Mouse (Mus musculus) olfactory bulb, adult 2 months (tissue): Measurements from ENCODE around the gene Atp7a. TPM values are rescaled to one million over a fixed set of nuclear protein-coding genes. Genes with fewer than 3 reads are reported as not detected.

Source experiments
- H3K27ac ChIP-seq: fragments of 200-500 bp; 2 replicates; pipeline ENCODE4 v1.5.1; 2012; ENCODE audit warnings: low read depth, low read length; ENCODE audit not compliant: insufficient read depth
- H3K4me1 ChIP-seq: fragments of 200-500 bp; 2 replicates; pipeline ENCODE4 v1.6.1; 2012; ENCODE audit warnings: low read length; ENCODE audit not compliant: control insufficient read depth, insufficient read depth
- H3K4me3 ChIP-seq: fragments of 200-500 bp; 2 replicates; pipeline ENCODE4 v1.5.1; 2012; ENCODE audit warnings: mild to moderate bottlenecking, low read depth, low read length, moderate library complexity; ENCODE audit not compliant: insufficient read depth
- CTCF ChIP-seq: fragments of 200-500 bp; IDR thresholded peaks from 2 replicates; pipeline ENCODE4 v1.5.1; 2012; ENCODE audit warnings: low read depth, mild to moderate bottlenecking, low read length, moderate library complexity; ENCODE audit not compliant: insufficient read depth
- POLR2A ChIP-seq: fragments of 200-500 bp; IDR thresholded peaks from 2 replicates; pipeline ENCODE4 v1.6.1; 2012; ENCODE audit warnings: mild to moderate bottlenecking, low read depth, low read length, moderate library complexity; ENCODE audit not compliant: insufficient read depth
- WGBS: fragments of 180-500 bp; shearing (Covaris S2); methylation state at CpG from one replicate; pipeline ENCODE4 v1.1.7; 2018; 5-methylcytosine and 5-hydroxymethylcytosine counted together
- polyA plus RNA-seq: library from polyadenylated mRNA; stranded (reverse); fragments of >200 nt; gene quantifications from 2 replicates; pipeline ENCODE4 v1.2.4, GENCODE M21; 2012; ENCODE audit warnings: low replicate concordance; ENCODE audit not compliant: missing spikeins, insufficient read depth, insufficient read length

Atp7a gene
- polyA plus RNA-seq, 1 experiment: not detected

DNA sequence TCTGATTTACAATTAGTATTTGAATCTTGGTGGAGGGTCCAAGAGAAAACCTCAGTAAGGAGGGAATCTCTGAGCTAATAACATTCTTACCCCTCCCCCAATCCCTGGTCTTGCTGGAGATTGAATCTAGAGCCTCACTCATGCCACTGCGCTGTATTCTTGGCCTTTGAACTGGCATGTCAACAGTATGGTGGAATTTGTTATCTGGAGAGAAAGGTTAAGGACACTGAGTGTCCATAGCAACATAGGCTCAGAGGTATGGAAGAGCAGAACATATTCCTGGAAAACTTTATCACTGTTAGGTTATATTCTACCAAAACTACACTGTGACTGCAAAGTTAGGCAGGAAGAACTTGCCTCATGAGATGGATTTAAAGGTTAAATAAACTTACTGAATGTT, 87.6 kb downstream of the Atp7a start:
- Histone ChIP-seq H3K4me1 (no peaks in the 10 kb centered on the region), H3K27ac (no peak overlapping the region), H3K4me3 (no peak overlapping the region)
- TF ChIP-seq CTCF: no peak
- TF ChIP-seq POLR2A: no peak
- WGBS: 100% methylated on average over 1 of the region's 1 CpGs

DNA sequence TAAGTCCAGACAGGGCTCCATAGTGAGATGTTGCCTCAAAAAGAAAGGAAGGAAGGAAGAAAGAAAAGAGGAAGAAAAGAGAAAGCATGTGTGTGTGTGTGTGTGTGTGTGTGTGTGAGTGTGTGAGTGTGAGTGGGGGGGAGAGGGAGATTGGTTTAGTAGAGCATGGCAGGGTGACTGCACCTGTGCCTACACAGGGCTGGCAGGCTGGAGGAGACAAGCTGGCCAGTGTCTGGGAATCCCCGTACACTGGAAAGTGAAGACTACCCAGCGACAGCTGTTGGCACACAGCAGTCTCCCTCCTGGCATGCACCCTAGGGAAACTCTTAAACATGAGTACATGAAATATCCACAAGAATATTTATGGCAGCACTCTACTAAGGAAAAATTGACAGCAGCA, 95.7 kb downstream of the Atp7a start:
- Histone ChIP-seq H3K4me3 (no peak overlapping the region), H3K4me1 (no peaks in the 10 kb centered on the region), H3K27ac (no peak overlapping the region)
- WGBS: 76% methylated on average over 2 of the region's 2 CpGs
- TF ChIP-seq CTCF: no peak
- TF ChIP-seq POLR2A: no peak

DNA sequence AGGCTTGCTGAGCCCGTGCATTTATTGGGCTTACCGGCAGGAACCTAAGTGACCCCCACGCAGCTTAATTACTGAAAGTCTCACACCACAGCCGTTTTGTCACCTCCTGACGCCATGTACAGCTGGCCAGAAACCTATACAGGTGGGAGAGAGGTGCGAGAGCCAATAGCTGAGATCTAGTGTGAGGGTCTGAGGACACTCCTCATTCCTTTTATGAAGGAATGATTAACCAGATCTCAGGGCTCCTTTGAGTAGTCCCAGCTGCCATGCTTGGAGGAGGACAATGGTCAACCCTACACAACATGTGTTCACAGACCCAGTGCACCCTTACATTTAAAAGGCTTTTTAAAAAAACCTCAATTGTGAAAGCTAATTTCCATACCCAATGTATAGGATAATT, 101.2 kb downstream of the Atp7a start:
- TF ChIP-seq POLR2A (no peak), CTCF (no peak)
- Histone ChIP-seq H3K4me1 (no peaks in the 10 kb centered on the region), H3K4me3 (no peak overlapping the region), H3K27ac (no peak overlapping the region)
- WGBS: 75% methylated on average over 6 of the region's 6 CpGs

DNA sequence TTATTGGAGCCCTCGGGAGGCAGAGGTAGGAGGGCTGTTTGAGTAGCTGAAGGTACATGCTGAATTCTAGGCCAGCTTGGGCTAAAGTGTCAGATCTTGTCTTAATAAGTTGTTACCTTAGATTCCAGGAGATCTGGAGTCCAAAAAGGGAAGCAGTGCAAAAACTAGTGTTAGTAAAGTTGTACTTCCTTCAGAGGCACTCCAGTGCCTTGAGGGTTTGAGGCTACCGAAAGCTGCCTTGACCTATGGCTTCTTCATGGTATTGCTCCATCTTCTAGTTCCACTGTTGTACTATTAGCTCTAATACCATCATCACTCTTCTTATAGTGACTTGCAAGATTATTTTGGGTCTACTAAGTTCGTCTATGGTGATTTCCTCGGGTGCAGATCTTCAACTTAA, 102.8 kb downstream of the Atp7a start:
- H3K4me1 ChIP-seq: no peaks in the 10 kb centered on the region
- TF ChIP-seq POLR2A (no peak), CTCF (no peak)
- H3K4me3 ChIP-seq: no peak overlapping the region
- no peak overlapping the region for H3K27ac ChIP-seq
- 93% methylated on average over 4 of the region's 4 CpGs for WGBS

DNA sequence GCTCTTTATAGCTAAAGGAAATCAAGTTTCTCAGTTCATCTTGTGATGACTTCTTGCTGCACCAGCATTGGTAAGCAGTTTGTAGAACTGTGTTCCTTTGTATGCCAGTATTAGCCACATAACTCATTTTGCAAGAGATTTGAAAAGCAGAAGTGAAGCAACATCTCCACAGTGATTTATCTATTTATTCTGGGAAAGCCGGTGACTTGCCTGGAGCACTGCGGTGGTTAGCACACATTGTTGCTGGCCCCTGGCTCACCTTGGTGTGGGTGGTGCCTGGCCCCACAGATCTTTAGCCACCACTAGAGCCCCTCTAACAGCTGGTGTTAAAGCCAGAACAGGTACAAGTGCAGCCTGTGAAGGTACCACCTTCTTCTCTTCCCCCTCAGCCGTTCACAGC, 107.8 kb downstream of the Atp7a start:
- TF ChIP-seq CTCF: no peak
- no peak for TF ChIP-seq POLR2A
- no peak overlapping the region for H3K27ac ChIP-seq
- 78% methylated on average over 3 of the region's 3 CpGs for WGBS
- no peak overlapping the region for H3K4me3 ChIP-seq
- H3K4me1 ChIP-seq: no peaks in the 10 kb centered on the region

DNA sequence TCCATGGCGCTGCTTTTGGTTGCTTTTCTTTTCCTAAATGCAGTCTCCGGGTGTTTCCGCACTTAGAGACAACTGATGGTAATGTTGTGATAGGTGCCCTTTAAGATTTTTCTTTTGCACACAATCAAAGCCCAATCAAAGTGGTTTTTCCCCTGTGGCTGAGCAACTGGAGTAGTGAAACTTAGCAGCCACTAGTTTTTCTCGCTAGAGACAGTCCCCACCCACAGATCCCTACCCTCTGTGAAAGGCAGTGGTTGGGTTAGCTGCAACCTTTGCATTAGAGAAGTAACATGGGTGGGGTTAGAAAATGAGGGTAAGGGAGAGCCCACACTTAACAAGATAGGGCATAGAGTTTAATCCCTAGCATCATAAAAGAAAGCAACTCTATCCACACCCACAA, 108.4 kb downstream of the Atp7a start:
- 75% methylated on average over 4 of the region's 4 CpGs for WGBS
- no peak for TF ChIP-seq CTCF
- Histone ChIP-seq H3K4me3 (no peak overlapping the region), H3K27ac (no peak overlapping the region), H3K4me1 (no peaks in the 10 kb centered on the region)

DNA sequence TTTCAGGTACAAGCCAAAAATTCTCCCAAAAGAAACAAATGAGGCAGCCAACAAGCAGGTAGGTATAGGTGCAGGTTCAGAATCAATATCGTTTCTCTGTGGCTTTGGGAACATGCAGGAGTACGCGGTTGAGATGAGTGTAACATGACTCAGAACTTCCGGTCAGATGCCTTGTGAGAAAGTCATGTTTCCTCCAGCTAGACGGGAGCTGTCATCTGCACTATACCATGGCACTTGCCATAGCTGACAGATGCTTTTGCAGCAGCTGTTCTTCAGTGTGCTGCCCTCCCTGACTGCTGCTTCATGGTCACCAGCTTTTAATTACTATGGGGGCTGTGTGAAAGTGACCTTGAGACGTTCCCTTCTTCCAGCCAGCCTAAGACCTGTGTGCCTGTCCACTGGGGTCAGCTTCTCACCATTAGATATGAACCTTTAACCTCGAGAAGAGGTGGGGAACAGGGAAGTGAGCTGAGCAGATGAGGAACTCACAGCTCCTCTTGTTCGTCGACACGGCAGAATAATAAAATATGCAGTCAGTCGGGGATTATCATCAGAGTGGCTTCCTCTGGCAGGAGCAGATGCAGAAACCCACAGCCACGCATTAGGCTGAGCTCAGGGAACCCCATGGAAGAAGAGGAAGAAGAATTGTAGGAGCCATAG, 109.0 kb downstream of the Atp7a start:
- Histone ChIP-seq H3K4me1 (no peaks in the 10 kb centered on the region), H3K4me3 (no peak overlapping the region), H3K27ac (no peak overlapping the region)
- 70% methylated on average over 12 of the region's 12 CpGs for WGBS
- TF ChIP-seq CTCF: no peak
- TF ChIP-seq POLR2A: no peak

DNA sequence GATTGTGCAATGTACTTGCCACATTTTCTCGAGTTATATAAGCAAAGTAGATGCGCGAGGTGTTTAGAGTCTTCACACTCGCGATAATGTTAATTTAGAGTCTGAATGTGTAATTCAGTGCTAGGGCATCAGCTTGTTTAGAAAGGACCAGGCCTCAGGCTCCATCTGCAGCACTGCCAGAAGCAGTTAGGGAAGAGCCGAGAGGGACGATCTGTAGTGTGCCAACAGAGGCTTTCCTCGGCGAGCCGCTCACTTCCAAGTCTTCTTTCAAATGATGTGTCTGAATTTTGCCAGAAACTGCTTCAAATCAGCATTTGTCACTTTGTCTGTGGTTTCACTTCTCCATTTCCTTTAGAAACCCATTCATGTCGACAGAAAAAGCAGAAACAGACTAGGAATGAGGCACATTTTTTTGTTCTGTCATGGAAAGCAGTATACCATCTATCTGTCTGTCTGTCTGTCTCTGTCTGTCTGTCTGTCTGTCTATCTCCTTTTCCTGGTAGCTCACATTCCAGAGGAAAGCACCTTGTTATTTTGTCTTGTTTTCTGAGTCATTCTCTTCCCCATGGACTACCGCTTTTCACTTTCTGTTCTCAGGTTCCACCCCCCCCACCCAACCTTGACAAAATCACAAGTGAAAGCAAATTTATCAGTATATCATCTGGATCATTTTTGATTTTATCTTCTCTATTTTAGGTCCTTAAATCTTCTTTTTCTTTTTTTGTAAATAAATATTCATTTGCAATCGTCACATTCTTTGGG, 112.4 kb downstream of the Atp7a start:
- TF ChIP-seq POLR2A (no peak), CTCF (no peak)
- Histone ChIP-seq H3K4me1 (no peaks in the 10 kb centered on the region), H3K27ac (no peak overlapping the region), H3K4me3 (no peak overlapping the region)
- 64% methylated on average over 13 of the region's 13 CpGs for WGBS

DNA sequence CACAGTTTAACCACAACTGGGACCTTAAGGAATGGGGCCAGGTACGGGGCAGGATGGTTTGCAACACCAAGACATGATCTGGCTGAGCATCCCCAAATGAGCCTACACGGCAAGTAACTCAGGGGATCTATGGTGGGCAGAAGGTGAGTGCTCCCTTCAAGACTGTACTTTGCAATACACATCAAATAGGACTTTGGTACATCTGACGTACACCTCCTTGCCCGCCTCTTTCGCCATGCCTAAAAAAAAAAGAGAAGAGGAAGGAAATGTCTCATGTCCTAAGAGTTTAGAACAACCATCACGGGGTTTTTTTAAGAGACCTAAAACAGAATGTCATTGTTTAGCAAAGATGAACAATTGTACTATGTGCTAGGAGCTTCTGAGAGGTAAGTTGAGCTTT, 115.9 kb downstream of the Atp7a start, which contains the start of gene Tlr13:
TSS of gene Tlr13 (plus strand) at position 269 of the 400 bp plus-strand sequence.
- Histone ChIP-seq H3K4me1 (no peaks in the 10 kb centered on the region), H3K4me3 (no peak within 1 kb of the TSS), H3K27ac (no peak within 1 kb of the TSS)
- 88% methylated on average over 6 of the region's 6 CpGs for WGBS
- TF ChIP-seq POLR2A: no peak
- no peak for TF ChIP-seq CTCF

DNA sequence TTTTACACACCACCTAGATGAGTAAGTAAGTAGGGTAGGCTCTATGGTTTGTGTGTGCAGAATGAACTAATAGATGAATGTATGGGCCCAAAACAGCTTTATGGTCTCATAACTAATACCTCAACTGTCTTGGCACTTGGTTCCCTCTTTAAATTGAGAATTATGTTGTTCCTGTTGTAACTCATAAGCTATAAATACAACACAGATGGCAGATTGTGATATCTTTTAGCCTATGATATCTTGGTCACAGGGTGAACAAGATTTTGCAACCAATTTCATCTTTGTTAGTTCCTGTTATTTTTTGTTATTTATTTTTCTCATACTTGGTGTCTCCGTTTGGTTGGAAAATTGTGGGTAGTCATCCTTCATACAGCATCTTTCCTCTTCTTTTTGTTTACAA, 121.1 kb downstream of the Atp7a start:
- WGBS: 100% methylated on average over 1 of the region's 1 CpGs
- no peak overlapping the region for H3K4me3 ChIP-seq
- no peak for TF ChIP-seq POLR2A
- TF ChIP-seq CTCF: no peak
- H3K27ac ChIP-seq: no peak overlapping the region
- H3K4me1 ChIP-seq: no peaks in the 10 kb centered on the region
